ENCODE assay signal across 15 mouse cellular contexts in genomic region chr1:165713798-165714197, GRCm38 (mm10).
"Had no signal": no experiment of that assay in that cellular context is flagged by ENCODE, and none has a peak within 500 bp of the region (broad histone marks: within the 10 kb centered on the region; RNA-seq: fewer than 3 reads in every experiment).

No protein-coding gene starts in this region.

- H3K27ac ChIP-seq: layer of hippocampus, adult 2 months; limb, embryonic 12.5 days; liver, embryonic 13.5 days; lung, embryonic 15.5 days; macrophage; midbrain, embryonic 12.5 days had no signal

- H3K9ac ChIP-seq: limb, embryonic 12.5 days; liver, embryonic 13.5 days; liver, postnatal 0 days; lung, embryonic 15.5 days; midbrain, embryonic 12.5 days had no signal

- H3K9me3 ChIP-seq: limb, embryonic 12.5 days; liver, embryonic 13.5 days; lung, embryonic 15.5 days; midbrain, embryonic 12.5 days had no signal

- H3K4me2 ChIP-seq: limb, embryonic 12.5 days; liver, embryonic 13.5 days; lung, embryonic 15.5 days; midbrain, embryonic 12.5 days had no signal

- H3K4me3 ChIP-seq: layer of hippocampus, adult 2 months; limb, embryonic 12.5 days; liver, embryonic 13.5 days; lung, embryonic 15.5 days; megakaryocyte, embryonic 14.5 days; midbrain, embryonic 12.5 days had no signal

- H3K36me3 ChIP-seq: limb, embryonic 12.5 days; liver, embryonic 13.5 days; lung, embryonic 15.5 days; midbrain, embryonic 12.5 days had no signal

- ATAC-seq: liver, postnatal 0 days had no signal

- H3K27me3 ChIP-seq: lung, embryonic 15.5 days had no signal

- DNase-seq: kidney, adult 8-10 months; kidney, postnatal 25 days; liver; liver, embryonic 13.5 days; liver, postnatal 0 days; lung, postnatal 14 days; right cerebral cortex, adult 18-20 months; right cerebral cortex, postnatal 25 days; thymus, postnatal 4 days had no signal
